Mouse (Mus musculus) CD8-positive naive resting alpha-beta T cell, adult 2 months (primary cell): ENCODE measurements at regions not wholly inside any gene's neighbourhood (a gene's known extent, or its start where the extent isn't known, plus 50 kb on each side); places are given as distances from the start of the nearest gene placed in this dataset.

ENCODE experiments used
- DNase-seq, 2 experiments: peaks; one replicate each; pipeline ENCODE4 v3.0.0; 2022; ENCODE audit warnings: low read depth in 2 of 2, low spot score in 2 of 2

GRCm38 (mm10) chr4:33552856-33553255, 242.7 kb downstream of the Rngtt start:
- no peak for DNase-seq

GRCm38 (mm10) chr4:33554606-33555005, 244.5 kb downstream of the Rngtt start:
- DNase-seq, result no peak

GRCm38 (mm10) chr4:33555231-33555933, 245.3 kb downstream of the Rngtt start:
- no peak for DNase-seq

GRCm38 (mm10) chr4:33555966-33556365, 245.9 kb downstream of the Rngtt start:
- no peak for DNase-seq

GRCm38 (mm10) chr4:33556661-33557540, 246.8 kb downstream of the Rngtt start:
- DNase-seq, result peak in 1 of 2 experiments; percentile 8

GRCm38 (mm10) chr4:33570274-33570673, 260.2 kb downstream of the Rngtt start:
- no peak for DNase-seq

- no peak for DNase-seq
Measured at GRCm38 (mm10) chr4:33571351-33571750, 261.2 kb downstream of the Rngtt start.

GRCm38 (mm10) chr4:33577631-33578030, 267.5 kb downstream of the Rngtt start:
- DNase-seq, result no peak

- no peak for DNase-seq
Measured at GRCm38 (mm10) chr4:33580491-33580890, 270.4 kb downstream of the Rngtt start.

- DNase-seq, result no peak
Measured at GRCm38 (mm10) chr4:33581180-33581591, 271.1 kb downstream of the Rngtt start.

GRCm38 (mm10) chr4:33581766-33582525, 271.8 kb downstream of the Rngtt start:
- DNase-seq, result no peak

- DNase-seq, result no peak
Measured at GRCm38 (mm10) chr4:33582986-33583720, 273.0 kb downstream of the Rngtt start.

GRCm38 (mm10) chr4:33583979-33584907, 274.1 kb downstream of the Rngtt start:
- no peak for DNase-seq

- DNase-seq, result no peak
Measured at GRCm38 (mm10) chr4:33585821-33586220, 275.7 kb downstream of the Rngtt start.

GRCm38 (mm10) chr4:33586290-33586614, 276.1 kb downstream of the Rngtt start:
- no peak for DNase-seq

GRCm38 (mm10) chr4:33586615-33587451, 276.7 kb downstream of the Rngtt start:
- no peak for DNase-seq

GRCm38 (mm10) chr4:33587666-33588065, 277.6 kb downstream of the Rngtt start:
- no peak for DNase-seq

GRCm38 (mm10) chr4:33588127-33588526, 278.0 kb downstream of the Rngtt start:
- DNase-seq, result no peak

GRCm38 (mm10) chr4:33589207-33589606, 279.1 kb downstream of the Rngtt start:
- no peak for DNase-seq
